8 mouse cellular contexts compared by ENCODE assay signal in the genomic region with DNA sequence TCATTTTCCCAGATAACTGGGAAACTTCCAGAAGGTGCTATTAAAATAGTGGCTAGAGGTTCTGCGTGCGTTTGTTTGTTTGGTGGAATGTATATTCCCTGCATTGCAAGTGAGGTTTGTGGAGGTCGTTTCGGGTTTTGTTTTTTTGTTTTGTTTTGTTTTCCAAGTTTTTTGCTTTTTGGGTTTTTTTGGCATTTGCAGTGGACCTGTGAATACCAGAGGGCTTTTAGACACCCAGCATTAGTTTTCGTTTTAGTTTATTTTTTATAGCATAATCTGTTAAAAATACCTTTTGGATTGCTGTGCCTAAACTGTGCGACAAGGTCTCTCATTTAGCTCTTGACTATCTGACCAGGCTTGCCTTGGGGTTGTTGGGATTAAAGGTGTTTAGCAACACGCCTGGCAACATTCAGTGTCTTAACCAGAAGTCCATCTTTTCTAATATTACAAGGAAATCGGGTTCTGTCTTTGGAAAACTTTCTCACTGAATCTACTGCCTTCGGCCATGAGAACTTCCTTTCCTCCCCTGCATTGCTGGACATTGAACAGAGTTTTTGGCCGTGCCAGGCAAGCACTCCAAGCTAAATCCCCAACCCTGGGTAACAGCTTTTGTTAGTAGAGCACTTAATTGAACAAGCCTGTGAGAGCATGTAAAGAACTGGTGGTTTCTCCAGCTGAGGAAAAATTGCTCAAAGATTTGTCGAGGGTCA. TPM values are rescaled to one million over a fixed set of nuclear protein-coding genes. Genes with fewer than 3 reads are reported as not detected.
A peak's percentile ranks its signal among the peaks of the same experiment; 100 is the strongest.
DNase-seq lines count a peak whose midpoint lies in the region; ATAC-seq and TF ChIP-seq lines count a peak whose summit lies in the region.

No protein-coding gene starts in this region.

- no peaks in the 10 kb centered on the region for H3K27me3 ChIP-seq in kidney, embryonic 15.5 days
- H3K27me3 ChIP-seq in hindbrain, postnatal 0 days (ENCODE audit: insufficient read depth, low read length), result no peaks in the 10 kb centered on the region
- H3K27me3 ChIP-seq in midbrain, embryonic 15.5 days (replicated peaks), result peaks cover 4% of the 10 kb centered on the region; the same call in 1 of the 2 replicates

- H3K4me3 ChIP-seq in kidney, embryonic 15.5 days (replicated peaks), result peak overlapping the region; percentile 71
- H3K4me3 ChIP-seq in cortical plate, adult 2 months (ENCODE audit: insufficient read depth, low read length), result peak overlapping the region; percentile 89; the same call in 1 of the 2 replicates
- H3K4me3 ChIP-seq in hindbrain, postnatal 0 days (ENCODE audit: low read length), result peak overlapping the region; percentile 96
- peak overlapping the region; percentile 64 for H3K4me3 ChIP-seq in midbrain, embryonic 15.5 days

- 12% methylated on average over 11 of the region's 11 CpGs for WGBS in kidney, embryonic 15.5 days
- WGBS in hindbrain, postnatal 0 days, result 15% methylated on average over 11 of the region's 11 CpGs
- WGBS in midbrain, embryonic 15.5 days, result 14% methylated on average over 11 of the region's 11 CpGs

- no peaks in the 10 kb centered on the region for H3K9me3 ChIP-seq in kidney, embryonic 15.5 days (replicated peaks)
- no peaks in the 10 kb centered on the region for H3K9me3 ChIP-seq in hindbrain, postnatal 0 days (ENCODE audit: low read length)
- no peaks in the 10 kb centered on the region for H3K9me3 ChIP-seq in midbrain, embryonic 15.5 days

- no peak for ATAC-seq in kidney, embryonic 15.5 days (replicated peaks; ENCODE audit: low FRiP score)
- no peak for ATAC-seq in hindbrain, postnatal 0 days
- no peak for ATAC-seq in midbrain, embryonic 15.5 days (replicated peaks)
- ATAC-seq in monocyte, adult 5-6 weeks (replicated peaks; ENCODE audit: insufficient number of reproducible peaks, low FRiP score, low TSS enrichment, poor library complexity, severe bottlenecking), result no peak

- H3K4me2 ChIP-seq in kidney, embryonic 15.5 days, result peak overlapping the region; percentile 77
- H3K4me2 ChIP-seq in hindbrain, postnatal 0 days (ENCODE audit: low read depth, low read length), result peak overlapping the region; percentile 83
- peak overlapping the region; percentile 70 for H3K4me2 ChIP-seq in midbrain, embryonic 15.5 days

- DNase-seq in kidney, adult 18-20 months, result no peak
- DNase-seq in hindbrain, postnatal 0 days (ENCODE audit: low spot score), result no peak
- DNase-seq in right cerebral cortex, postnatal 10 days (ENCODE audit: low spot score in 2 of 2), result no peak
- DNase-seq in urinary bladder, adult 18-20 months (ENCODE audit: low spot score in 2 of 2), result no peak

- peak overlapping the region; percentile 94; the same call in 1 of the 2 replicates for H3K27ac ChIP-seq in kidney, embryonic 15.5 days
- H3K27ac ChIP-seq in cortical plate, adult 2 months (ENCODE audit: insufficient read depth, low read length), result no peak overlapping the region
- 0 out of 2 replicates have a peak overlapping the region, but pooled peaks have one; percentile 99 for H3K27ac ChIP-seq in hindbrain, postnatal 0 days
- H3K27ac ChIP-seq in midbrain, embryonic 15.5 days, result peak overlapping the region; percentile 98

- peak overlapping the region; percentile 93 for H3K9ac ChIP-seq in kidney, embryonic 15.5 days
- H3K9ac ChIP-seq in hindbrain, postnatal 0 days (replicated peaks; ENCODE audit: low read length), result peak overlapping the region; percentile 95
- H3K9ac ChIP-seq in midbrain, embryonic 15.5 days, result peak overlapping the region; percentile 94

- H3K4me1 ChIP-seq in kidney, embryonic 15.5 days, result peaks cover 29% of the 10 kb centered on the region
- peaks cover 1% of the 10 kb centered on the region; the same call in 1 of the 2 replicates for H3K4me1 ChIP-seq in cortical plate, adult 2 months (ENCODE audit: control insufficient read depth, insufficient read depth, low read length)
- peaks cover 8% of the 10 kb centered on the region; the same call in 1 of the 2 replicates for H3K4me1 ChIP-seq in hindbrain, postnatal 0 days (ENCODE audit: insufficient read depth, low read length)
- H3K4me1 ChIP-seq in midbrain, embryonic 15.5 days, result peaks cover 27% of the 10 kb centered on the region

- TF ChIP-seq POLR2A in cortical plate, adult 2 months (IDR thresholded peaks at IDR 0.05; ENCODE audit: extremely low read depth, insufficient read depth, low read length), result no peak

- TF ChIP-seq CTCF in cortical plate, adult 2 months (IDR thresholded peaks at IDR 0.05; ENCODE audit: extremely low read depth, insufficient read depth, low read length), result no peak
- TF ChIP-seq CTCF in hindbrain, postnatal 0 days (IDR thresholded peaks at IDR 0.05; ENCODE audit: low read depth), result no peak

- H3K36me3 ChIP-seq in kidney, embryonic 15.5 days, result 0 out of 2 replicates have a peak, but pooled peaks cover 10% of the 10 kb centered on the region
- no peaks in the 10 kb centered on the region for H3K36me3 ChIP-seq in hindbrain, postnatal 0 days (ENCODE audit: insufficient read depth, low read length)
- H3K36me3 ChIP-seq in midbrain, embryonic 15.5 days (replicated peaks), result no peaks in the 10 kb centered on the region

RNA-seq across cellular contexts. Expression of a gene that starts 1.5 kb away (rescaled TPM):
- 127 and 130 TPM in 2 replicates for polyA plus RNA-seq in kidney, embryonic 15.5 days (2015; fragmentation: Nextera tagmentation; extraction: Ambion mirVana)
- polyA plus RNA-seq in cortical plate, adult 2 months (2012; rRNA removed), result 100 and 107 TPM in 2 replicates
- total RNA-seq in hindbrain, postnatal 0 days (2014; rRNA removed), result 114 and 121 TPM in 2 replicates
- polyA plus RNA-seq in hindbrain, postnatal 0 days (2015; fragmentation: Nextera tagmentation; extraction: Ambion mirVana), result 63.4 and 65.1 TPM in 2 replicates
- polyA plus RNA-seq in midbrain, embryonic 15.5 days (2015; fragmentation: Nextera tagmentation; extraction: Ambion mirVana), result 87.0 and 89.2 TPM in 2 replicates
- 248 to 278 TPM (median 251 TPM) in 3 replicates for total RNA-seq in monocyte, adult 5-6 weeks (2017)

RNA-seq across cellular contexts. Expression of a gene that starts 25.2 kb away (rescaled TPM):
- 39.7 and 48.4 TPM in 2 replicates for polyA plus RNA-seq in kidney, embryonic 15.5 days (2015; fragmentation: Nextera tagmentation; extraction: Ambion mirVana)
- polyA plus RNA-seq in cortical plate, adult 2 months (2012; rRNA removed), result 19.4 and 20.5 TPM in 2 replicates
- 9.2 TPM in 2 replicates for total RNA-seq in hindbrain, postnatal 0 days (2014; rRNA removed)
- polyA plus RNA-seq in hindbrain, postnatal 0 days (2015; fragmentation: Nextera tagmentation; extraction: Ambion mirVana), result 5.5 and 6.2 TPM in 2 replicates
- 8.3 and 12.3 TPM in 2 replicates for polyA plus RNA-seq in midbrain, embryonic 15.5 days (2015; fragmentation: Nextera tagmentation; extraction: Ambion mirVana)
- total RNA-seq in monocyte, adult 5-6 weeks (2017), result 5.7 TPM in 1 of 3 replicates, not detected in the others

RNA-seq across cellular contexts. Expression of a gene that starts 47.1 kb away (rescaled TPM):
- polyA plus RNA-seq in kidney, embryonic 15.5 days (2015; fragmentation: Nextera tagmentation; extraction: Ambion mirVana), result 176 and 180 TPM in 2 replicates
- polyA plus RNA-seq in cortical plate, adult 2 months (2012; rRNA removed), result 0.30 and 0.46 TPM in 2 replicates
- 3.4 and 5.0 TPM in 2 replicates for total RNA-seq in hindbrain, postnatal 0 days (2014; rRNA removed)
- polyA plus RNA-seq in hindbrain, postnatal 0 days (2015; fragmentation: Nextera tagmentation; extraction: Ambion mirVana), result 12.6 and 13.6 TPM in 2 replicates
- polyA plus RNA-seq in midbrain, embryonic 15.5 days (2015; fragmentation: Nextera tagmentation; extraction: Ambion mirVana), result 3.3 and 4.4 TPM in 2 replicates
- 1.1 to 4.4 TPM (median 3.5 TPM) in 3 replicates for total RNA-seq in monocyte, adult 5-6 weeks (2017)

Comparison
In these comparisons a context has a peak if more than half of its experiments do, and no peak if none do; other contexts are left out.
1. RNA of a gene that starts 47.1 kb away (polyA plus RNA-seq): 176 to 180 TPM in kidney, embryonic 15.5 days; 12.6 to 13.6 TPM in hindbrain, postnatal 0 days, 3.3 to 4.4 TPM in midbrain, embryonic 15.5 days and 0.30 to 0.46 TPM in cortical plate, adult 2 months; every median in the first group is over 10 times any median in the second.
2. Peak in every context shown above with its lines, with median percentiles within 50 percentile points of each other: H3K4me2 ChIP-seq, H3K4me3 ChIP-seq and H3K9ac ChIP-seq.